Mouse (Mus musculus): Measurements from ENCODE around the gene Cldn34c2. TPM values are rescaled to one million over a fixed set of nuclear protein-coding genes. Genes with fewer than 3 reads are reported as not detected.

Gene Cldn34c2
- polyA plus RNA-seq (2012; rRNA removed) = 0.37 TPM in 1 of 2 replicates, not detected in the other

DNA sequence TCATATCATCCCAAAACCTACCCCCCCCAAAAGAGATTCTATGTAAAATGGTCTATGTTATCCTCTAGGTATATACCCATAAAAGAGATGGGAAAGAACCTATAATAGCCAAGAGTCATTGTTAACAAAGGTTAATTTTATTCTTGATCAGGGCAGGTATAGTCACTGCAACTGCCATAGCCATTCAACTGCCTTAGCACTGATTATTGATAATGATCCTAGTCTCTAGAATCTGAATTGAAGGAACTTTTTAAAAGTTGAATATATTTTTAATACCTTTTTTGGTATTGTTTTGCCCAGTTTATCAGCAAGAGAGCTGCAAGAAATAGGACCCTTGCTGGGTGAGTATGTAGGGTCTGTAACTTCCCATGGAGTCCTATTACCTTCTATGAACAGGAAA is at the start of gene Cldn34c2:
Gene Cldn34c2, plus strand, starts transcription at position 301 of the 400 bp plus-strand sequence.

Other genes with a start within 250 kb of the Cldn34c2 start
- gene Gm17467, start 123.1 kb downstream of the Cldn34c2 start, polyA plus RNA-seq (2012; rRNA removed) = not detected in 2 replicates
- not detected in 2 replicates for gene Cldn34c3, start 212.0 kb downstream of the Cldn34c2 start, polyA plus RNA-seq (2012; rRNA removed)